ENCODE assay signal across 13 mouse cellular contexts in the genomic region with DNA sequence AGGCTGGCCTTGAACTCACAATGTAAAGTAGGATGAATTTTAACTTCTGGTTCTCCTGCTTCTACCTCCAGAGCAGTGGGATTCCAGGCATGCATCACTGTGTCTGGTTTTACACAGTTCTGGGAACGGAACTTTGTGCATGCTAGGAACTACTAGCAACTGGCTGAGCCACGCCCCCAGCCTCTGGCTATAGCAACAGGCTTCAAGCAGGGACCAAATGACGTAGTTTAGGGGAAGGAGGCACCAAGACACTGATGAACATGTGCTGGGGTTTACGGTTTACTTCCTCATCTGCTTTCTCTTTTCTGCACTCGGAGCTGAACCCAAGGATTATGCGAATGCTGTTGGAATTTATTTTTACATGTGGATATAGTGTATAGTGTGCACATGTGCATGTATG.
DNase-seq lines count a peak whose midpoint lies in the region; ATAC-seq lines count a peak whose summit lies in the region.
"Had no signal": no experiment of that assay in that cellular context is flagged by ENCODE, and none has a peak within 500 bp of the region (broad histone marks: within the 10 kb centered on the region; RNA-seq: fewer than 3 reads in every experiment).

No protein-coding gene starts in this region.

- no peak overlapping the region for H3K4me3 ChIP-seq in liver, embryonic 15.5 days (replicated peaks)
- H3K4me3 ChIP-seq: forebrain, embryonic 15.5 days; layer of hippocampus, adult 2 months; limb, embryonic 12.5 days; midbrain, embryonic 12.5 days had no signal

- no peak overlapping the region for H3K4me2 ChIP-seq in liver, embryonic 15.5 days
- H3K4me2 ChIP-seq: forebrain, embryonic 15.5 days; limb, embryonic 12.5 days; midbrain, embryonic 12.5 days had no signal

- no peaks in the 10 kb centered on the region for H3K27me3 ChIP-seq in liver, embryonic 15.5 days
- H3K27me3 ChIP-seq: forebrain, embryonic 15.5 days; limb, embryonic 12.5 days; midbrain, embryonic 12.5 days had no signal

- 29% methylated on average over 6 of the region's 6 CpGs for WGBS in liver, embryonic 15.5 days (ENCODE audit: insufficient replicate concordance)

- H3K27ac ChIP-seq in liver, embryonic 15.5 days (replicated peaks): no peak overlapping the region
- H3K27ac ChIP-seq: forebrain, embryonic 15.5 days; layer of hippocampus, adult 2 months; limb, embryonic 12.5 days; midbrain, embryonic 12.5 days had no signal

- DNase-seq in layer of hippocampus, adult 9-11 months: peak; percentile 34
- DNase-seq in layer of hippocampus, adult 18-20 months (ENCODE audit: low spot score in 2 of 2): no peak
- DNase-seq in R1 (ENCODE audit: low read depth, low spot score): peak; percentile 59
- no peak for DNase-seq in right cerebral cortex, postnatal 10 days (ENCODE audit: low spot score in 2 of 2)
- no peak for DNase-seq in heart, postnatal 10 days
- DNase-seq: gastrocnemius, postnatal 36 days; kidney, adult 11 months had no signal

- no peaks in the 10 kb centered on the region for H3K9me3 ChIP-seq in liver, embryonic 15.5 days (replicated peaks)
- H3K9me3 ChIP-seq: forebrain, embryonic 15.5 days; limb, embryonic 12.5 days; midbrain, embryonic 12.5 days had no signal

- H3K36me3 ChIP-seq in liver, embryonic 15.5 days (replicated peaks): no peaks in the 10 kb centered on the region

- H3K9ac ChIP-seq in liver, embryonic 15.5 days: no peak overlapping the region
- H3K9ac ChIP-seq: forebrain, embryonic 15.5 days; limb, embryonic 12.5 days; midbrain, embryonic 12.5 days had no signal

- H3K4me1 ChIP-seq in liver, embryonic 15.5 days (replicated peaks): no peaks in the 10 kb centered on the region
- H3K4me1 ChIP-seq: forebrain, embryonic 15.5 days; limb, embryonic 12.5 days; midbrain, embryonic 12.5 days had no signal

- 0 out of 2 replicates have a peak, but pooled peaks have one; percentile 40 for ATAC-seq in liver, embryonic 15.5 days (ENCODE audit: insufficient read depth)
- ATAC-seq in monocyte, adult 5-6 weeks (replicated peaks; ENCODE audit: insufficient number of reproducible peaks, low FRiP score, low TSS enrichment, poor library complexity, severe bottlenecking): peak; percentile 80
- ATAC-seq: forebrain, embryonic 15.5 days had no signal

- intact Hi-C loops in heart, postnatal 10 days (cut with DNase I): no loop called here

Comparison
In these comparisons a context has a peak if more than half of its experiments do, and no peak if none do; other contexts are left out.
1. DNase-seq: peak in layer of hippocampus, adult 9-11 months (single experiment) and R1 (single experiment); none in layer of hippocampus, adult 18-20 months (0 of 2), right cerebral cortex, postnatal 10 days (0 of 2) and heart, postnatal 10 days (0 of 2).